Mouse (Mus musculus) megakaryocyte progenitor cell, adult 5-6 weeks (primary cell): ENCODE measurements at regions not wholly inside any gene's neighbourhood (a gene's known extent, or its start where the extent isn't known, plus 50 kb on each side); places are given as distances from the start of the nearest gene placed in this dataset.

ENCODE experiments used
- ATAC-seq: replicated peaks from 2 replicates; pipeline ENCODE4 v1.8.0; 2016; ENCODE audit warnings: mild to moderate bottlenecking, moderate TSS enrichment, inconsistent platforms; ENCODE audit not compliant: poor library complexity

- ATAC-seq: no peak
These were observed 215.2 kb upstream of the Mocs1 start for GRCm38 (mm10) chr17:49212918-49213317.

DNA sequence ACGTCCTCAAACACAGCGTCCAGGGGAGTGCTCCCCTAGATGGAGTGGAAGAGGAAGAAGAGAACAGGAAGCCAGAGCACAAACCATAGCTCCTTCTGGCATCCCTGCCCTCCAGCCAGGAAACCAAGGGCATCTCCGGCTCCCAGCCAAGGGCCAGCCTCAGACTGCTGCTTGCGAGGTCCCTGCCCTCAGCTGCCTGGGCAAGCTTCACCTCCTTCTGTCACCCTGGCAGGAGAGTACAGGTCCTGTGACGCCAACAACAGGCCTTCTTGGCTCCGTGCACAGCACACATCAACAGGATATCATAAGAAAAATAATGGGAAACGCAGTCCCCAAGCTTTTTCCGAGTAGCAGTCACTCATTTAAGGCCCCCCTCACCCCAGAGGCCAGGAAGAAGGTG lies 212.9 kb upstream of the Mocs1 start:
- no peak for ATAC-seq

DNA sequence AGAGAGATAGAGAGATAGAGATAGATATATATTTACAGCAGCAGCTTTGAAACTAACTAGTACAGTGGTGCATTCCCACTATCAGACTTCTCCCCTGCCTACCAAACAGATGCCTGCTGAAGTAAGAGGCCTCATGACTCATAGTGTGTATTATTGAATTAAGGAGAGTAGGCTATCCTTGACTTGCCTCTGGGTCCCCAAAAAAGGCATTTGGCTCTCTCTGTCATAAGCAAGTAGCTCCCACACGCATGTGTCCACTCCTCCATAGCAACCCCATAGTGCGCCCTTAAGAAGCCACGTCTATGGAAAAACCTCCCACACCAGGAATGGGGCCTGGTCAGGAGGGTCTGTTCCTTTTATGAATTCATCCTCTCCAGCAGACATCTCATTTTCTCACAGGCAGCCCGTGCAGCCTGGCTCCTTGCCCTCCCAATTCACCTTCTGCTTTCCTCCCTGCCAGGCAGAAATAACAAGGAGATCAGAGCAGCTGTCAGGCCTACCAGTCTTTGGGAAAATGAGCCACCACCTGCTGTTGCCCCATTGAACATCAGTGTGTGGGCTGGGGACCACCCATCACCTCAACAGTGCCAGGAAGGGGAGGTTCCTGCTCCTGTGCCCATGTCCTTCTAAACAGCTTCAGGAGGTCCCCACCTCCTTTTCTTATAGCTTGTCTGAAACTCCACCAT lies 208.5 kb upstream of the Mocs1 start:
- ATAC-seq: no peak

DNA sequence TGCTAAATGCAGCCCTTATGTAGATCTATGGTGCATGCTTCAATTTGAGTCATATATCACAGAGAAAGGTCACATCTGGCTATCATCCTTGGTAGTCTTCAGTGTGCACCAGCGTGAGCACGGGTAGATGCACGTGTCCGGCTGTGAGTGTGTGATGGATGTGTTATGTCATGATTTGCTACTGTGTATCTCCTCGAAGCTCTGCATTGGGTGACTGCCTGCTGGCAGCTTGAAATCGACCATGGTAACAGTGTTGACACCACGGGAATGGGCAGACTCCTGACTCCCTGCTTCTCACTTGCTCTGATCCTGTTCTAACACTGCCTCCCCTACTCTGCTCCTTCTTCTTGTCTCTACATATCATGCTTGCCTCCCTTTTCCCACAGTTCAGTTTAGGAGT lies 204.9 kb upstream of the Mocs1 start:
- ATAC-seq: no peak

GRCm38 (mm10) chr17:49223651-49224050 lies 204.5 kb upstream of the Mocs1 start:
- ATAC-seq: no peak

DNA sequence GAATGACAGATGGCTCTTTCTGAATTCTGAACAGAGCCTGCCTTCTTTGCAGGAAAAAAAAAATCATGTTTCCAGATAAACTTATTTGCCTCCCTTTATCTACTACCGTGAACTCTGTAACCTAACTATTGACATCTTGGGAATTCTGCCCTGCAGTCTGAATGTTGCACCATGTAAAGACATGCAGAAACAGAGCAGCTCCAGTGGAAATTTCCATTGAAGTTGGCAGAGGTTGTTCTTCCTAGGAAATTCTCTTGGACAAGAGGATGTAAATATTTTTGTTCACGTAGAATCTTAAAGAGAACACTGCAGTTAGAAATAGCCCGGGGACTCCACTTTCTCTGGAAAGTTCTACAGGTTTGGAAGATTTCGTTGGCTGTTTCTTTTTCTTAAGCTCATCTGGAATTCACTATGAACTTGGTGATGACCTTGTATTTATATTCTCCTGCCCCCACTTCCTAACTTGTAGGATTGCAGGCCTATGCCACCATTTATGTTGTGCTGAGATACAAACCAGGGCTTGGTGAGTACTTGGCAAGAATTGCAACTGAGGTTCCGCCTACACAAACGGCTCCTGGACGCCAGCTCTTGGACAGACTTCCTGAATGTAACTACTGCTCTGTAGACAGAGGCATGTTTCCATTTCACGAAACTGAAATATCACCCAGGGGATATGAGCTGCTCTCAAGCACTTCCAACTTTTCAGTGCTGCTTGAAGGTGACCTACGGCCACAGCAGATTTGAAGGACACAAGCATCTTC lies 202.7 kb upstream of the Mocs1 start:
- no peak for ATAC-seq

- no peak for ATAC-seq
These were observed 202.2 kb upstream of the Mocs1 start for GRCm38 (mm10) chr17:49226016-49226400.

- no peak for ATAC-seq
These were observed 196.9 kb upstream of the Mocs1 start for GRCm38 (mm10) chr17:49231287-49231686.

GRCm38 (mm10) chr17:49240097-49240496 lies 188.1 kb upstream of the Mocs1 start:
- no peak for ATAC-seq

DNA sequence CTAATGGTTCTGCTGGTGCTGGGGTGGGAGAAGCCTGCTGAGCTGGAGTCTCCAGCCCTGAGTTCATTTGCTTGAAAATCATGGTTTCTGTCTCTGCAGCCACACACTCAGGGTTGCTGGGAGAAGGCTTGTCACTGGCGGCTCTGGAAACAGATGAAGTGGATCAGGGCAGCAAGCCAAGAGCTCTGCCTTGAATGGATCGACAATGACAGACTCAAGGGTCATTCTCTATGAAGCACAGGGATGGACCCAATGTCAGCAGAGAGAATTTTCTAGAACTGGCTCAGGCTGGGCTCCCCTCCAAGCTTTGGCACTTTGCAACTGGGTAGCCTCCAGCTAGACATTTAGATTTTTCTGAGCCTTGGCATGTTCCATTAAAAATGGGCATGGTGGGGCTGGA lies 184.7 kb upstream of the Mocs1 start:
- ATAC-seq: no peak

DNA sequence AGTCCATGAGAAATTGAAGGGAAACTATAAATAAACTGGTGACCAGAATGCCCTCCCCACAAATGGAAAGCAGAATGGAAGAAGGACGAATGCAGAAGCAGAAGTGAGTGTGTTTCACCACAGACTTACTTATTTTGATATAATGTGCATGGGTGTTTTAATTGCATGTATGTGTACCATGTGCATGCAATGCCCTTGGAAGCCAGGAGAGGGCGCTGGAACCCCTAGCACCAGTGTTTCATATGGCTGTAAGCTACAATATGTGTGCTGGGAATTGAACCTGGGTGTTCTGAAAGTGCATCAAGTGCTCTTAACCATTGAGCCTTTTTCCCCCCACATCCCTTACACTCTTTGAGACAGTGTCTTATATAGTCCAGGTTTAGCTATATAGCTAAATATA lies 183.1 kb upstream of the Mocs1 start:
- ATAC-seq: no peak

- no peak for ATAC-seq
These were observed 180.9 kb upstream of the Mocs1 start for GRCm38 (mm10) chr17:49247215-49247614.

DNA sequence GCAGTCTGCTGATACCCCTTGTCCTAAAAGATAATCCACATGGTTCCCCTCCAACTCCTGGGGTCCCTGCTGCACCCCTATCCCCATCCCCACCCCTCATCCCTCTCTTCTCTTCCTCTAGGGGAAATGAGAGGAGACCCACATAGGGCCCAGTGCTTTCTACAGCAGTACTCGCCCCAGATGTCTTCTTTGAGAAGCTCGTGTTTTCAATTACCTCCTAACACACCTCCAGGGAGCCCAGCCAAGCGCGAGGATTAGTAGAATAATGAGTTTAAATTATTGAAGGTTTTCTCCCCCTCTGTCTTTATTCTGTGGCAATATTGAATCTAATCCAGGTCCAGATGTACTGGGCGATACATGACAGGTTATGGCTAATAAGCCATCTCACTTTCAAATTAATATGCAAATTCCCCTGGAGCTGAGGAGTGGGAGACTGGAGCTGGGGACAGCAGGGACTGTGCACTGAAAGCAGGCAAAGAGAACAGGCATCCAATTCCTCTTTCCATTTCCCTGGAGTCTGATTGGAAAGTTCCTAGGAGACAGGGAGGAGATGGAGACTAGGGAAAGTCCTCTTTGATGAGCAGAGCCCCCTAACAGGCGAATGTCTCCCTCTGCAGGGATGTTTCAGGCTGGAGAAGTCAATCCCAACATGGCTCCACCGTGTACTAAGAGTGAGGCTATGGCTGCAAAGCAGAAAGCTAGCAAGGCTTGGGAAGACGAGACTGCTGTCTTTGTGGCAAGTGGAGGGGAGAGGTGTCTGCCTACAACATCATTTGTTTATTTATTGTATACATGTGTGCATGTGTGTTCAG lies 177.2 kb upstream of the Mocs1 start:
- ATAC-seq: no peak

DNA sequence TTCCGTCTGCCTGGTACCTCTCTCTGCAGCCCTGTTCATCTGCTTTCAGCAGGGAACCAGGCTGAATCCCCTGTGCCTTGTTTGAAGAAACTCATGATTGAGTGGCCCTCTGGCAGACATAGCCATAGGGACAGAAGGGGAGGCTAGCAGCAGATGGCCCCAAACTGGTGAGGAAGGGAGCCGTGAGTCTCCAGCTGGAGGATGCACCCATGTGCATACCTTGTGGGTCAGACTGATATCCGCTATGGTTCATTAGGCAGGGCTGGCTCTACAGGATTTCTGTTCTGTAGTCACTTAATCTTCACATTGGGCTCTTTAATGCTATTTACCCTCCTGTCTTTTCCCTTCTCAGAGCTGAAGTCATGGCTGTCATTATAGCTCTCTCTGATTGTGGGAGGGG lies 175.9 kb upstream of the Mocs1 start:
- no peak for ATAC-seq

DNA sequence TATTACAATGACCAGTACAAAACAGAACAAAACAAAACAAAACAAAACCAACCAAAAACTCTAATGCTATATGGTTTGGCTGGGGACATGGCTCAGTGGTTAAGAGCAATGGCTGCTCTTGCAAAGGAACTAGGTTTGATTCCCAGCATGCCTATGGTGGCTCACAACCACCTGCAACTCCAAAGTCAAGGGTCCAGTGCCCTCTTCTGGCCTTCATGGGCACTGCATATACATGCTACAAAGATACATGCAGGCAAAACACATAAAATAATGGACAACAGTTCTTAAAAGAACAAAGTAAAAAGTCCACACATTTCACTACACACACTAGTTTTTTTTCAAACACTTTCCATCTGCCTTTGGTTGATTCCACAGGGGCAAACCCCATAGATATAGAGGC lies 169.7 kb upstream of the Mocs1 start:
- ATAC-seq: no peak

GRCm38 (mm10) chr17:49262394-49262793 lies 165.8 kb upstream of the Mocs1 start:
- ATAC-seq: no peak

DNA sequence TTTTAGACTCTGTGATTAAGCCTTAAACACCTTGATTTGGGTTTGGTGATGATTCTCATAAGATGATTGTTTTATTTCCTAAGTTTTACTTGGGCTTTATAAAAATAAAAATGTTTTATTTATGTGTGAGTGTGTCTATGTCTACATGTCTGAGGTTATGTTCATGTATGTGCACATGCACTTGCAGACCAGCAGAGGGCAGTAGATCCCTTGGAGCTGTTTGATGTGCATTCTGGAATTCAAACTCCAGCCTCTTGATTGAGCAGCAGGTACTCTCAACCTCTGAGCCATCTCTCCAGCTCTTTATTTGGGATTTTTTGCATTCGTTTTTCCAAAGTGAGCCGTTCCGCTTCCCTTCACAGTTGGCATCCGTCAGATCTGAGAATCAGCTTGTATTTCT lies 161.8 kb upstream of the Mocs1 start:
- 0 out of 2 replicates have a peak, but pooled peaks have one; percentile 44 for ATAC-seq

DNA sequence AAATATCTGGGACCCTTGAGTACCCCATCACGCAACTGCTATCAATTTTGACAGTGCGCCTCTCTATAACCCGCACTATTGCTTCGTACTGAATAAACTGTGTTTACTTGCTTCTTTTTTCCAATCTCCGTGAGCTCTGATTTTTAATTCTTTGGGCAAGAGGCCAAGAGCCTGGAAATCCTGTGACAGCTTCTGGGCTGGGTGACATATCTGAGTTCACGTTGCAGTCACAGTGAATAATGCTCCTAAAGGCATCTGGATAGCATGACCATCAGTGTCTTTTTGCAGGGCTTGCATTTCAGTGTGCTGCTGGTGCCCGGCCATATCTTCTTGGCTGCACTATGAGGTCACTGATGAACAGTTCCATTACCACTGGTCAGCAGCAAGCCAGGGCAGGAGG lies 158.2 kb upstream of the Mocs1 start:
- ATAC-seq: no peak

GRCm38 (mm10) chr17:49272661-49273448 lies 155.3 kb upstream of the Mocs1 start:
- ATAC-seq: no peak

- ATAC-seq: no peak
These were observed 153.2 kb upstream of the Mocs1 start for GRCm38 (mm10) chr17:49274936-49275335.

- ATAC-seq: no peak
These were observed 152.7 kb upstream of the Mocs1 start for GRCm38 (mm10) chr17:49275421-49275820.
